ENCODE assay signal across 23 mouse cellular contexts in genomic region chr7:66128857-66129256, GRCm38 (mm10). TPM values are rescaled to one million over a fixed set of nuclear protein-coding genes. Genes with fewer than 3 reads are reported as not detected.
A peak's percentile ranks its signal among the peaks of the same experiment; 100 is the strongest.
DNase-seq lines count a peak whose midpoint lies in the region; ATAC-seq and TF ChIP-seq lines count a peak whose summit lies in the region.
"Had no signal": no experiment of that assay in that cellular context is flagged by ENCODE, and none has a peak within 500 bp of the region (broad histone marks: within the 10 kb centered on the region; RNA-seq: fewer than 3 reads in every experiment).

No protein-coding gene starts in this region.

- H3K4me2 ChIP-seq in forebrain, postnatal 0 days (ENCODE audit: low read depth), result no peak overlapping the region
- H3K4me2 ChIP-seq in heart, embryonic 14.5 days (ENCODE audit: low read length), result no peak overlapping the region
- H3K4me2 ChIP-seq in heart, postnatal 0 days (ENCODE audit: low read depth, low read length), result no peak overlapping the region
- H3K4me2 ChIP-seq in kidney, embryonic 14.5 days (replicated peaks; ENCODE audit: low read depth, low read length), result no peak overlapping the region
- H3K4me2 ChIP-seq: hindbrain, embryonic 13.5 days; limb, embryonic 13.5 days; liver, embryonic 12.5 days; midbrain, embryonic 15.5 days; neural tube, embryonic 12.5 days had no signal

- peaks cover 72% of the 10 kb centered on the region for H3K36me3 ChIP-seq in forebrain, embryonic 10.5 days (replicated peaks)
- peaks cover 22% of the 10 kb centered on the region; the same call in 1 of the 2 replicates for H3K36me3 ChIP-seq in forebrain, postnatal 0 days (ENCODE audit: insufficient read depth)
- H3K36me3 ChIP-seq in heart, embryonic 14.5 days (ENCODE audit: control insufficient read depth, insufficient read depth, low read length), result peaks cover 28% of the 10 kb centered on the region
- H3K36me3 ChIP-seq in heart, postnatal 0 days (replicated peaks; ENCODE audit: control insufficient read depth, insufficient read depth, low read length), result peaks cover 28% of the 10 kb centered on the region
- H3K36me3 ChIP-seq in kidney, embryonic 14.5 days (ENCODE audit: control insufficient read depth, insufficient read depth, low read length), result peaks cover 25% of the 10 kb centered on the region; the same call in 1 of the 2 replicates

- peaks cover 22% of the 10 kb centered on the region for H3K27me3 ChIP-seq in forebrain, embryonic 10.5 days (ENCODE audit: poor library complexity, severe bottlenecking)
- no peaks in the 10 kb centered on the region for H3K27me3 ChIP-seq in forebrain, postnatal 0 days (ENCODE audit: insufficient read depth, low read length)
- H3K27me3 ChIP-seq in heart, embryonic 14.5 days (ENCODE audit: control insufficient read depth, insufficient read depth, low read length), result no peaks in the 10 kb centered on the region
- no peaks in the 10 kb centered on the region for H3K27me3 ChIP-seq in heart, postnatal 0 days (ENCODE audit: control insufficient read depth, insufficient read depth, low read length)
- no peaks in the 10 kb centered on the region for H3K27me3 ChIP-seq in kidney, embryonic 14.5 days (ENCODE audit: control insufficient read depth, insufficient read depth, low read length)
- H3K27me3 ChIP-seq: hindbrain, embryonic 13.5 days; limb, embryonic 13.5 days; liver, embryonic 12.5 days; midbrain, embryonic 15.5 days; neural tube, embryonic 12.5 days had no signal

- H3K9ac ChIP-seq in forebrain, postnatal 0 days, result no peak overlapping the region
- H3K9ac ChIP-seq in heart, embryonic 14.5 days (ENCODE audit: low read length), result no peak overlapping the region
- no peak overlapping the region for H3K9ac ChIP-seq in heart, postnatal 0 days (replicated peaks; ENCODE audit: low read depth, low read length)
- H3K9ac ChIP-seq in kidney, embryonic 14.5 days (ENCODE audit: low read depth, low read length), result no peak overlapping the region
- H3K9ac ChIP-seq: hindbrain, embryonic 13.5 days; limb, embryonic 13.5 days; liver, embryonic 12.5 days; midbrain, embryonic 15.5 days; neural tube, embryonic 12.5 days had no signal

- H3K9me3 ChIP-seq in forebrain, embryonic 10.5 days, result no peaks in the 10 kb centered on the region
- H3K9me3 ChIP-seq in forebrain, postnatal 0 days (ENCODE audit: low read length), result no peaks in the 10 kb centered on the region
- no peaks in the 10 kb centered on the region for H3K9me3 ChIP-seq in heart, embryonic 14.5 days (ENCODE audit: control insufficient read depth, low read length)
- H3K9me3 ChIP-seq in heart, postnatal 0 days (replicated peaks; ENCODE audit: control insufficient read depth, low read length), result no peaks in the 10 kb centered on the region
- no peaks in the 10 kb centered on the region for H3K9me3 ChIP-seq in kidney, embryonic 14.5 days (ENCODE audit: control insufficient read depth, low read length)
- H3K9me3 ChIP-seq: hindbrain, embryonic 13.5 days; limb, embryonic 13.5 days; liver, embryonic 12.5 days; midbrain, embryonic 15.5 days had no signal

- TF ChIP-seq EP300 in heart, postnatal 0 days (IDR thresholded peaks at IDR 0.05; ENCODE audit: low read depth), result no peak

- peak overlapping the region; percentile 53 for H3K27ac ChIP-seq in forebrain, embryonic 10.5 days
- H3K27ac ChIP-seq in forebrain, postnatal 0 days (ENCODE audit: low read depth, low read length), result no peak overlapping the region
- H3K27ac ChIP-seq in heart, embryonic 14.5 days (replicated peaks in 1 of 2; ENCODE audit: control insufficient read depth in 1 of 2, insufficient read depth in 1 of 2, low read depth in 2 of 2, low read length in 2 of 2), result 0 out of 4 replicates have a peak overlapping the region, but pooled peaks of 1 of the 2 experiments have one; percentile 31
- H3K27ac ChIP-seq in heart, postnatal 0 days (ENCODE audit: low read depth), result 0 out of 2 replicates have a peak overlapping the region, but pooled peaks have one; percentile 13
- no peak overlapping the region for H3K27ac ChIP-seq in kidney, embryonic 14.5 days (ENCODE audit: low read depth, low read length)
- H3K27ac ChIP-seq: kidney, postnatal 0 days; limb, embryonic 13.5 days; liver, embryonic 12.5 days; macrophage; neural tube, embryonic 12.5 days had no signal

- no peak for ATAC-seq in forebrain, postnatal 0 days
- 0 out of 2 replicates have a peak, but pooled peaks have one; percentile 26 for ATAC-seq in heart, embryonic 14.5 days (ENCODE audit: insufficient number of reproducible peaks, insufficient read depth, low FRiP score, low read depth)
- ATAC-seq in heart, postnatal 0 days (ENCODE audit: insufficient read depth, low read depth), result peak; percentile 76
- ATAC-seq in kidney, embryonic 14.5 days (ENCODE audit: low FRiP score, low TSS enrichment), result no peak
- ATAC-seq: liver, embryonic 12.5 days; midbrain, embryonic 15.5 days had no signal

- TF ChIP-seq CTCF in forebrain, postnatal 0 days (IDR thresholded peaks at IDR 0.05; ENCODE audit: low read depth), result no peak
- no peak for TF ChIP-seq CTCF in heart, postnatal 0 days (IDR thresholded peaks at IDR 0.05; ENCODE audit: low read depth)

- H3K4me3 ChIP-seq in forebrain, embryonic 10.5 days, result no peak overlapping the region
- H3K4me3 ChIP-seq in forebrain, postnatal 0 days (ENCODE audit: low read depth, low read length), result no peak overlapping the region
- H3K4me3 ChIP-seq in heart, embryonic 14.5 days (ENCODE audit: control insufficient read depth in 1 of 2, insufficient read depth in 1 of 2, low read depth in 1 of 2, low read length in 2 of 2), result no peak overlapping the region
- H3K4me3 ChIP-seq in heart, postnatal 0 days (ENCODE audit: low read depth, low read length), result no peak overlapping the region
- no peak overlapping the region for H3K4me3 ChIP-seq in kidney, embryonic 14.5 days (ENCODE audit: low read length)
- H3K4me3 ChIP-seq: hindbrain, embryonic 13.5 days; limb, embryonic 13.5 days; liver, embryonic 12.5 days; midbrain, embryonic 15.5 days; neural tube, embryonic 12.5 days had no signal

- H3K4me1 ChIP-seq in forebrain, embryonic 10.5 days, result peaks cover 32% of the 10 kb centered on the region
- H3K4me1 ChIP-seq in forebrain, postnatal 0 days (ENCODE audit: insufficient read depth), result no peaks in the 10 kb centered on the region; the same call in 1 of the 2 replicates
- H3K4me1 ChIP-seq in heart, embryonic 14.5 days (ENCODE audit: control insufficient read depth in 2 of 2, insufficient read depth in 2 of 2, low read length in 2 of 2), result peaks cover 10 to 26% of the 10 kb centered on the region in 2 experiments
- H3K4me1 ChIP-seq in heart, postnatal 0 days (ENCODE audit: control insufficient read depth, insufficient read depth), result peaks cover 14% of the 10 kb centered on the region
- no peaks in the 10 kb centered on the region for H3K4me1 ChIP-seq in kidney, embryonic 14.5 days (ENCODE audit: control insufficient read depth, insufficient read depth, low read length)

- 42% methylated on average over 3 of the region's 3 CpGs for WGBS in forebrain, embryonic 10.5 days
- WGBS in forebrain, postnatal 0 days, result 50% methylated on average over 3 of the region's 3 CpGs
- 9% methylated on average over 3 of the region's 3 CpGs for WGBS in heart, embryonic 14.5 days
- 12% methylated on average over 3 of the region's 3 CpGs for whole genome bisulfite sequencing in heart, postnatal 0 days
- WGBS in kidney, embryonic 14.5 days, result 60% methylated on average over 3 of the region's 3 CpGs

- DNase-seq in forebrain, embryonic 10.5 days (ENCODE audit: extremely low spot score, low spot score), result no peak
- no peak for DNase-seq in forebrain, postnatal 0 days
- DNase-seq in gastrocnemius, postnatal 25 days, result peak; percentile 28
- DNase-seq in gastrocnemius, postnatal 4 days (ENCODE audit: low spot score in 2 of 2), result no peak
- no peak for DNase-seq in heart, adult 8-10 months (ENCODE audit: low spot score)
- DNase-seq in heart, postnatal 0 days (ENCODE audit: low spot score), result peak; percentile 71
- DNase-seq: adrenal gland, postnatal 25 days; cerebellum, adult 9-10 months; kidney, adult 11 months; layer of hippocampus, adult 9-11 months; lung, adult 2 months; retina, postnatal 1 day; right cerebral cortex, postnatal 25 days; thymus, postnatal 14 days had no signal

RNA-seq across cellular contexts. Expression of gene Chsy1, which starts 19.5 kb away (rescaled TPM):
- 13.1 and 13.5 TPM in 2 replicates for polyA plus RNA-seq in forebrain, embryonic 10.5 days (2016; fragmentation: Nextera tagmentation; extraction: Ambion mirVana)
- 39.8 and 49.9 TPM in 2 replicates for total RNA-seq in forebrain, postnatal 0 days (2014; rRNA removed)
- 8.7 TPM in 2 replicates for polyA plus RNA-seq in forebrain, postnatal 0 days (2015; fragmentation: Nextera tagmentation; extraction: Ambion mirVana)
- total RNA-seq in gastrocnemius, postnatal 25 days (2021), result 1 to 10 TPM; 3.4 to 3.8 TPM
- 10 to 100 TPM; 32.0 to 35.9 TPM for total RNA-seq in gastrocnemius, postnatal 4 days (2021)
- 23.4 and 24.0 TPM in 2 replicates for polyA plus RNA-seq in heart, embryonic 14.5 days (2014; fragmentation: Nextera tagmentation; extraction: Ambion mirVana)
- 10 to 100 TPM; 11.3 to 14.5 (median 11.5) TPM for total RNA-seq in heart, adult 8-10 months (2022)
- 37.8 and 43.4 TPM in 2 replicates for total RNA-seq in heart, postnatal 0 days (2014; rRNA removed; ENCODE audit: low replicate concordance)
- 8.9 and 9.6 TPM in 2 replicates for polyA plus RNA-seq in heart, postnatal 0 days (2015; fragmentation: Nextera tagmentation; extraction: Ambion mirVana)
- polyA plus RNA-seq in kidney, embryonic 14.5 days (2014; fragmentation: Nextera tagmentation; extraction: Ambion mirVana), result 26.0 and 29.7 TPM in 2 replicates

RNA-seq across cellular contexts. Expression of gene Selenos, which starts 49.4 kb away (rescaled TPM):
- 81.4 and 84.2 TPM in 2 replicates for polyA plus RNA-seq in forebrain, embryonic 10.5 days (2016; fragmentation: Nextera tagmentation; extraction: Ambion mirVana)
- 49.7 and 52.2 TPM in 2 replicates for total RNA-seq in forebrain, postnatal 0 days (2014; rRNA removed)
- 110 and 117 TPM in 2 replicates for polyA plus RNA-seq in forebrain, postnatal 0 days (2015; fragmentation: Nextera tagmentation; extraction: Ambion mirVana)
- total RNA-seq in gastrocnemius, postnatal 25 days (2021), result 10 to 100 TPM; 25.6 to 27.3 TPM
- 10 to 100 TPM; 45.6 to 51.9 TPM for total RNA-seq in gastrocnemius, postnatal 4 days (2021)
- polyA plus RNA-seq in heart, embryonic 14.5 days (2014; fragmentation: Nextera tagmentation; extraction: Ambion mirVana), result 63.1 and 66.7 TPM in 2 replicates
- 10 to 100 TPM; 37.5 to 50.8 (median 38.9) TPM for total RNA-seq in heart, adult 8-10 months (2022)
- 30.7 and 41.3 TPM in 2 replicates for total RNA-seq in heart, postnatal 0 days (2014; rRNA removed; ENCODE audit: low replicate concordance)
- polyA plus RNA-seq in heart, postnatal 0 days (2015; fragmentation: Nextera tagmentation; extraction: Ambion mirVana), result 66.3 and 70.5 TPM in 2 replicates
- polyA plus RNA-seq in kidney, embryonic 14.5 days (2014; fragmentation: Nextera tagmentation; extraction: Ambion mirVana), result 96.6 and 108 TPM in 2 replicates

Comparison
In these comparisons a context has a peak if more than half of its experiments do, and no peak if none do; other contexts are left out.
1. DNase-seq: peak in gastrocnemius, postnatal 25 days (single experiment) and heart, postnatal 0 days (single experiment); none in forebrain, embryonic 10.5 days (single experiment), forebrain, postnatal 0 days (single experiment), gastrocnemius, postnatal 4 days (0 of 2) and heart, adult 8-10 months (single experiment).
2. H3K27ac ChIP-seq: peak in forebrain, embryonic 10.5 days (single experiment) and heart, postnatal 0 days (single experiment); none in forebrain, postnatal 0 days (single experiment) and kidney, embryonic 14.5 days (single experiment).
3. ATAC-seq: peak in heart, embryonic 14.5 days (single experiment) and heart, postnatal 0 days (single experiment); none in forebrain, postnatal 0 days (single experiment) and kidney, embryonic 14.5 days (single experiment).